Mouse (Mus musculus) neural tube, embryonic 11.5 days (tissue): ENCODE measurements around the gene Dnal1. TPM values are rescaled to one million over a fixed set of nuclear protein-coding genes. Genes with fewer than 3 reads are reported as not detected.
"Not testable (repeated sequence)": the region's sequence is repeated elsewhere in the genome, so short reads cannot be mapped to it uniquely, and the experiment has no call there.

Experiments used
- ATAC-seq: fragments of 200-750 bp; cut with Nextera tagmentation; 2 replicates; pipeline ENCODE4 v1.8.0; 2017; ENCODE audit warnings: moderate number of reproducible peaks, mild to moderate bottlenecking, moderate TSS enrichment, moderate library complexity; ENCODE audit not compliant: insufficient read depth, low FRiP score, low TSS enrichment
- DNase-seq: peaks from one replicate; pipeline ENCODE4 v3.0.0-alpha.2; 2015; ENCODE audit warnings: low spot score
- H3K27ac ChIP-seq: fragments of 300-500 bp; sonication (generic); 2 replicates; pipeline ENCODE4 v1.5.1; 2014; ENCODE audit warnings: low read depth, mild to moderate bottlenecking, low read length
- H3K27me3 ChIP-seq: fragments of 300-500 bp; sonication (generic); 2 replicates; pipeline ENCODE4 v1.6.1; 2014; ENCODE audit warnings: mild to moderate bottlenecking, low read length, mixed read lengths; ENCODE audit not compliant: control insufficient read depth, insufficient read depth
- H3K36me3 ChIP-seq: fragments of 300-500 bp; sonication (generic); 2 replicates; pipeline ENCODE4 v1.6.1; 2014; ENCODE audit warnings: mild to moderate bottlenecking, low read length, moderate library complexity, mixed read lengths; ENCODE audit not compliant: control insufficient read depth, insufficient read depth
- H3K4me1 ChIP-seq: fragments of 300-500 bp; sonication (generic); 2 replicates; pipeline ENCODE4 v1.6.1; 2014; ENCODE audit warnings: low read length, mixed read lengths; ENCODE audit not compliant: control insufficient read depth, insufficient read depth
- H3K4me2 ChIP-seq: fragments of 300-500 bp; sonication (generic); 2 replicates; pipeline ENCODE4 v1.6.1; 2014; ENCODE audit warnings: low read depth, mild to moderate bottlenecking, moderate library complexity
- H3K4me3 ChIP-seq: fragments of 300-500 bp; sonication (generic); 2 replicates; pipeline ENCODE4 v1.5.1; 2014; ENCODE audit warnings: low read depth, low read length
- H3K9ac ChIP-seq: fragments of 300-500 bp; sonication (generic); 2 replicates; pipeline ENCODE4 v1.6.1; 2014; ENCODE audit warnings: mild to moderate bottlenecking, low read length
- H3K9me3 ChIP-seq: fragments of 300-500 bp; sonication (generic); 2 replicates; pipeline ENCODE4 v1.6.1; 2016; ENCODE audit warnings: low read length; ENCODE audit not compliant: control insufficient read depth
- WGBS: fragments of 180-500 bp; shearing (Covaris S2); extraction: QIAGEN DNeasy Blood & Tissue Kit; methylation state at CpG from one replicate; pipeline ENCODE4 v1.1.7; 2014; 5-methylcytosine and 5-hydroxymethylcytosine counted together
- polyA plus RNA-seq: library from polyadenylated mRNA; unstranded; fragments of >200 nt; fragmentation: Nextera tagmentation; extraction: Ambion mirVana; gene quantifications from 2 replicates; pipeline ENCODE4 v1.2.1, GENCODE M21; 2014

Dnal1 gene
- 5.5 and 6.2 TPM in 2 replicates for polyA plus RNA-seq

GRCm38 (mm10) chr12:84114153-84114994, at the start of gene Dnal1:
Gene Dnal1, plus strand, starts transcription at chr12:84114366.
- ATAC-seq (peak; percentile 91), DNase-seq (peak; percentile 93)
- Histone ChIP-seq H3K4me3 (peak within 1 kb of the TSS; percentile 73), H3K9ac (peak within 1 kb of the TSS; percentile 59), H3K27me3 (no peaks in the 10 kb centered on the region), H3K4me2 (peak within 1 kb of the TSS; percentile 46), H3K4me1 (no peaks in the 10 kb centered on the region), H3K27ac (no peak within 1 kb of the TSS), H3K36me3 (no peaks in the 10 kb centered on the region), H3K9me3 (no peaks in the 10 kb centered on the region)
- WGBS = 2% methylated on average over 31 of the region's 35 CpGs

DNA sequence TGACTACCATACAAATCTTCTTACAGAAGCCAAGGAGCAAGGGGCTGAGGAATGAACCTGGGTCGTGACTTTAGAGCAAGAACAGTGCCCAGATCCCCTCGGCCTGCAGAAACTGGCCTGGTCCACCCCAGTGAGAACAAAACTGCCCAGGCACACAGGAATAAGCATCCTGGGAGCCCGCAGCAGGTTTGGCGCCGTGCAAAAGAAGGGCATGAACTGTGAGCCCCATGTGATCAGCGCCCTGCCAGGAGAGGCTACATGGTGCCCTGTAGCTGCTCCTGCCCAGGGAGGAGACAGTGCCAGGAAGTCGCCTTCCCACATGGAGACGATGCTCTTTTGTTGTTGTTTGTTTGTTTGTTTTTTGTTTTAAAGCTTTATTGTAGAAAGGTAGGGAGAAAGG, 49.5 kb upstream of the Dnal1 start:
- whole genome bisulfite sequencing = 77% methylated on average over 8 of the region's 8 CpGs

GRCm38 (mm10) chr12:84067752-84068151, 46.4 kb upstream of the Dnal1 start:
- peaks cover 22% of the 10 kb centered on the region for H3K27me3 ChIP-seq
- 88% methylated on average over 4 of the region's 4 CpGs for WGBS
- ATAC-seq = no peak

More for the DNA sequence above, 49.5 kb upstream of the Dnal1 start:
- no peak overlapping the region for H3K4me2 ChIP-seq
- no peaks in the 10 kb centered on the region for H3K36me3 ChIP-seq
- no peak overlapping the region for H3K9ac ChIP-seq
- H3K9me3 ChIP-seq = no peaks in the 10 kb centered on the region
- no peaks in the 10 kb centered on the region for H3K4me1 ChIP-seq
- no peak overlapping the region for H3K4me3 ChIP-seq
- H3K27ac ChIP-seq = no peak overlapping the region
- ATAC-seq (no peak), DNase-seq (no peak)
- H3K27me3 ChIP-seq = peaks cover 13% of the 10 kb centered on the region

DNA sequence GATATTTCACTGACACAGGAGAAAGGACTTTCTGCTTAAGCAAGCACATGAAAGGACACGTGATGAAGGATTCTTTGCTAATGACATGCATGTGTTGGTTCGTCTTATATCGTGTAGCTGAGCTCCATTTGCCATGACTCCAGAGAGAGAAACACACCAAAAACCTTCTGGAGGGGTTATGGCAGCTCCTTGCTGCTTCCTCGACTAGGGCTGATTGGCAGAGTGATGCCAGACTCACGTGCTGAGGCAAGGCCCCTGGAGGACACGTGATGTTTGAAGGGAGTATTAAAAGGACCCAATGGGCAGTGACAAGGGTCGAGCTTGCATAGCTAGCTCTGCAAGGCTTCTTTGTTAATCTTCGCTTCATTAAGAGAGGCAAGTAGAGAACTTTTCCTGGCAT, 45.9 kb upstream of the Dnal1 start:
- Histone ChIP-seq H3K9me3 (no peaks in the 10 kb centered on the region), H3K36me3 (no peaks in the 10 kb centered on the region), H3K27me3 (peaks cover 22% of the 10 kb centered on the region), H3K9ac (no peak overlapping the region), H3K4me3 (no peak overlapping the region), H3K4me2 (no peak overlapping the region), H3K27ac (no peak overlapping the region), H3K4me1 (no peaks in the 10 kb centered on the region)
- 76% methylated on average over 8 of the region's 8 CpGs for WGBS
- no peak for ATAC-seq
- DNase-seq = no peak

More at GRCm38 (mm10) chr12:84067752-84068151, 46.4 kb upstream of the Dnal1 start:
- no peak for DNase-seq
- H3K9ac ChIP-seq = no peak overlapping the region
- no peak overlapping the region for H3K4me3 ChIP-seq
- H3K4me1 ChIP-seq = no peaks in the 10 kb centered on the region
- no peak overlapping the region for H3K27ac ChIP-seq
- no peaks in the 10 kb centered on the region for H3K9me3 ChIP-seq
- no peak overlapping the region for H3K4me2 ChIP-seq
- H3K36me3 ChIP-seq = no peaks in the 10 kb centered on the region

DNA sequence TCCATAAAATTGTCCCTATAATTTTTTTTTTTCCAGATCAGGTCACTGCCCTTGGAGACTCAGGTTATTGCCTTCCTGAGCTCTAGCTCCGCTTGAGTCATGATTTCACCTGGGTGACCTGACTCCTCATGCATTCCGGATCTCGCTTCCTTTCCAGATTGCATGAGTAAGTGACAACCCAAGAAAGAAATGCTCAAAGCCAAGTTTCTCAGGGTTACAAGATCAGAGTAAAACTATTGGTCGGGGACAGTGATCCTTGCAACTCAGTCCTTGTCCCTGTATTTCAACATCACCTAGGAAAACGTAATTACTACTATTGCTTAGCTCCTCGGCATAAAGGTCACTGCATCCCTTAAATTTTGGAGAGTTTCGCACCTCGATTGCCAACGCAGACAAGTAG, 45.2 kb upstream of the Dnal1 start, which contains the start of gene Acot5:
Gene Acot5, plus strand, starts transcription at position 340 of the 400 bp plus-strand sequence.
- H3K9me3 ChIP-seq = no peaks in the 10 kb centered on the region
- H3K4me3 ChIP-seq = peak within 1 kb of the TSS; percentile 33
- no peaks in the 10 kb centered on the region for H3K4me1 ChIP-seq
- no peak within 1 kb of the TSS; the same call in 1 of the 2 replicates for H3K9ac ChIP-seq
- no peak within 1 kb of the TSS for H3K27ac ChIP-seq
- no peak for DNase-seq
- 64% methylated on average over 9 of the region's 9 CpGs for WGBS
- H3K27me3 ChIP-seq = peaks cover 22% of the 10 kb centered on the region
- H3K4me2 ChIP-seq = peak within 1 kb of the TSS; percentile 52
- ATAC-seq = no peak
- H3K36me3 ChIP-seq = no peaks in the 10 kb centered on the region

DNA sequence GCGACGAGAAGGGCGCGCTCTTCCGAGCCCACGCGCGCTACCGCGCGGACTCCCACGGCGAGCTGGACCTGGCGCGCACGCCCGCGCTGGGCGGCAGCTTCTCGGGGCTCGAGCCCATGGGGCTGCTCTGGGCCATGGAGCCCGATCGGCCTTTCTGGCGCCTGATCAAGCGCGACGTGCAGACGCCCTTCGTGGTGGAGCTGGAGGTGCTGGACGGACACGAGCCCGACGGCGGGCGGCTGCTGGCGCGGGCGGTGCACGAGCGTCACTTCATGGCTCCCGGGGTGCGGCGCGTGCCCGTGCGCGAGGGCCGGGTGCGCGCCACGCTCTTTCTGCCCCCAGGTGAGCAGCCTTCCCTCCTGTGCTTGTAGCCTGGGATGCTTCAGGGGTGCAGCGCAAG, 44.6 kb upstream of the Dnal1 start:
- not testable (repeated sequence) for H3K4me1 ChIP-seq, H3K27ac ChIP-seq, H3K36me3 ChIP-seq, ATAC-seq, H3K9me3 ChIP-seq, H3K9ac ChIP-seq
- H3K4me2 ChIP-seq = peak overlapping the region; percentile 52
- peaks cover 22% of the 10 kb centered on the region for H3K27me3 ChIP-seq
- WGBS = 2% methylated on average over 28 of the region's 52 CpGs
- DNase-seq = peak; percentile 17
- H3K4me3 ChIP-seq = peak overlapping the region; percentile 33

- no peak overlapping the region for H3K27ac ChIP-seq
- H3K27me3 ChIP-seq = peaks cover 22% of the 10 kb centered on the region
- H3K36me3 ChIP-seq = no peaks in the 10 kb centered on the region
- H3K9ac ChIP-seq = no peak overlapping the region
- H3K4me3 ChIP-seq = no peak overlapping the region
- DNase-seq (no peak), ATAC-seq (no peak)
- no peaks in the 10 kb centered on the region for H3K9me3 ChIP-seq
- H3K4me1 ChIP-seq = no peaks in the 10 kb centered on the region
- H3K4me2 ChIP-seq = no peak overlapping the region
- WGBS = 90% methylated on average over 2 of the region's 2 CpGs
These were observed 42.5 kb upstream of the Dnal1 start for GRCm38 (mm10) chr12:84071696-84072095.

GRCm38 (mm10) chr12:84077371-84077990, 36.7 kb upstream of the Dnal1 start:
- no peak for DNase-seq
- Histone ChIP-seq H3K4me2 (no peak overlapping the region), H3K9ac (no peak overlapping the region), H3K9me3 (no peaks in the 10 kb centered on the region), H3K27ac (no peak overlapping the region), H3K36me3 (no peaks in the 10 kb centered on the region), H3K4me3 (no peak overlapping the region), H3K27me3 (no peaks in the 10 kb centered on the region), H3K4me1 (no peaks in the 10 kb centered on the region)
- ATAC-seq = no peak
- WGBS = 94% methylated on average over 4 of the region's 4 CpGs
